Mouse (Mus musculus) v-Abl transformed pro-B cells (cell line): Measurements from ENCODE around the gene Ssbp3.

Experiments
- in situ Hi-C, 2 experiments: fragments of 400-800 bp; cut with MboI; formaldehyde crosslinking; loops; one replicate each; pipeline ENCODE4 v1.15.1; 2025; ENCODE audit not compliant: unreplicated experiment in 2 of 2

Gene Ssbp3

DNA sequence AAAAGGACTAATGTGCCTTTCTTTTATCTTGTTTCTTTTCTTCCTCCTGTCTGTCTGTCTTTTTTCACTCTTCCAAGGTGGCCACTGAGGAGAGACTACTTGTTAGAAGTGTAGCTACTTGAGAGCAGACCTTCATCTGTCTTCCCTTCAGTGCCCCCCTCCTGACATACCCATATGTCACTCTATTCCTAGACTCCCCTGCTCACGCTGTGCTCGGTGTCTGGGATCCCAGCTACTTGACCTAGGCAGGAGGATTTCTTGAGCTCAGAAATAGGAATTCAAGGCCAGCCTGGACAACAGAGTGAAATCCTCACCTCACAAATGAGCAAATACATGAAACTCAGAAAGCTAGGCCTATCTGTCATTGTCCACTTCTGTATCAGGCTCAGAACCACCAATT, 92.7 kb downstream of the Ssbp3 start:
- in situ Hi-C loops = no loop called here

DNA sequence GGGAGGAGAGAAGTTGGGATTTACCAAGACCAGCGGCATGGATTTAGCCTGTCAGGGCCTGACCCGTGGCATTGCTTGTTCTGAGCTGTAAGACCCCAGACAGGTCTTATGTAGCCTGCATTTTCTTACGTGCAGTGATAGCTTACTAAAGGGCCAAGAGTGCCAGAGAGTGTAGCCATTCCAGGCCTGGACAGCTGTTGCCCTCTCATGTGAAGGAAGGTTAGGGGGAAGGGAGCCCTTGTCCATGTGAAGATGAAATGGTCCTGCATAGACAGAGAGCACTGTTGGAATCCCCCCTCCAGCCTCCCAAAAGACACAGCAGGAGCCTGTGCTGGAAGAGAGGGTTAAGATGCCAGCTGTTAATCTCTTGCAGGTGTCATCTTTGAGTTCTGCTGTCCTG, 93.3 kb downstream of the Ssbp3 start:
- in situ Hi-C loops = no loop called here

DNA sequence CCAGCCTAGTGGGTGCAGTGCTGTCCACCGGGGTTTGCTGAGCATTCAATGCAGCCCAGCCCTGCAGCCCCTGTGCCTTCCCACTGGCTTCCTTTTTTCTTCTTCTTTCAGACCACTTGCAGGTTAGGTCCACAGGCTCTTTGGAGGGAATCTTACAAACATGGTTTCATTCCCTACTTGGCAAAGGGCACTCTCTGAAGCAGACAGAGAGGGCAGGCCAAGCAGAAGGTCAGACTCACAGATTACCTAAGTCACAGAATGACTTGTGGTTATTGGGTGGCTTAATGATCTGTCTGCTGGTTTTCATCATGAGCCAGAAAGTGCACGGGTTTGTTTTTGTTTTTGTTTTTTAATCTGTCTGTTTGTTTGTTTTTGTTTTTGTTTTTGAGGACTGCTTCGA, 93.8 kb downstream of the Ssbp3 start:
- in situ Hi-C loops = no loop called here

DNA sequence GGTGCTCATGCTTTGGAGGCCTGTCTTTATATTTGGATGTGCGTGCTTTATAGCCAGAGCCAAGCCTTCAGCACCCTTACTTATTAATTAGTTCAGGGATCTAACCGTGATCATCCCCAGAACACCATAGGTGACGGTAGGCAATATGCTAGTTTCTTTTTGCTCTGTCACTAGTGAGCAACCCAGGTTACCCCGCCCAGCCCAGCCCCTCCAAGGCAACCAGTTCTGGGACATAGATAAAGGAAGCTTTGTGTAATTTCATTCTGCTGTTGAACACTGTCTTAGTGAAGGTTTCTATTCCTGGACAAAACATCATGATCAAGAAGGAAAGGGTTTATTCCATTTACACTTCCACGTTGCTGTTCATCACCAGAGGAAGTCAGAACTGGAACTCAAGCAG, 94.7 kb downstream of the Ssbp3 start:
- in situ Hi-C loops = no loop called here

DNA sequence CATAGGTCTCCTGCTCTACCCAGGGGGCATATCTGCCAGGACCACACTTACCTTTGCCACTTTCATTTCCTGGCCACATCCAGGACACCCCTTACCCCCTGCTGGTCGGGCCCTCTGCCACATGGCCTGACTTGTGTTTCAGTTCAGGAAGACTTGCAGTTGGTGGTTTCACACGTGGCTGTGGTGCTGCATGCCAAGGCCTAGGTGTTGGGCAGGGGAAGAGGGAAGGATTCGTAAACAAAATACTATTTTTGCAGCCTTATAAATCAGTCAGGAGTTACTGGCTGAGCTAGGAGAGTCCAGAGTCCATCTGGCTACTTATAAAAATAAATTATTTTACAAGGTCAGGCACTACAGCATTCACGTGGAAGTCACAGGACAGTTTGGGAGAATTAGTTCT, 95.7 kb downstream of the Ssbp3 start:
- in situ Hi-C loops = no loop called here

DNA sequence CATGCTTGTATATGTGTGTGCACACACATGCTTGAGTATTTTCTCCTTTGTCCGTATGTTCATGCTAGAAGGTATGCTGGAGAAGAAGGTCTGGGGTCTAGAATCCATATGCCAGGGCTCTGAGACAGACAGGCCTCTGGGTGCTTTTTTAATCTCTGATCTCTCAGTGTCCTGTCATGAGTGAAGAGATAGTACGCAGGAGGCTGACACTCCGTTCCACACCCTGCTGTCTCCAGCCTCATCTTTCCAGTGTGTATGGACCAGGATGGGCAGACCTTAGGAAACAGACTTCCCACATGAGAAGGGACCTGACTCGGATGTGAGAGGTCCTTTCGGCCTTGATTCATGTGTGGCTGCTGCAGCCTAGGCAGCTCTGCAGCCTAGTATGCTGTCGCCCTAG, 96.3 kb downstream of the Ssbp3 start:
- in situ Hi-C loops = no loop called here

DNA sequence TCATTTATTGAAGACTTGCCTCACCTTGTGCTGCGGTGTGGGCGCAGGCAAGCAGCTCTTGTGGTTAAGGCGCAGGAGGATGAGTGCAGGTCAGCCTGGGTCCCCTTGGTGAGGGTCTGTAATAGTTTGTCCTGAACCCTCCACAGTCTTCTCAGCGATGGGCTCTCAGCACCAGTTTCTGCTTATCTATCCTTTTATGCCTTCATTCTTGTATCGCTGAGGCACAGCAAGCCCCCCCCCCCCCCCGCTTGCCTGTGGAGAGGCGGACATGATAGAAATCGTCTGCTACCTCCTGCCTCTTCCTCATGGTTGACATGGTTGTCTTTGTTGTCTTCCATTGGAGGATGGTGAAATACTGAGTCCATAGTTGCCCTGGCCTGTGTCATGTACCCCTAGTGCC, 96.9 kb downstream of the Ssbp3 start:
- in situ Hi-C loops = no loop called here

DNA sequence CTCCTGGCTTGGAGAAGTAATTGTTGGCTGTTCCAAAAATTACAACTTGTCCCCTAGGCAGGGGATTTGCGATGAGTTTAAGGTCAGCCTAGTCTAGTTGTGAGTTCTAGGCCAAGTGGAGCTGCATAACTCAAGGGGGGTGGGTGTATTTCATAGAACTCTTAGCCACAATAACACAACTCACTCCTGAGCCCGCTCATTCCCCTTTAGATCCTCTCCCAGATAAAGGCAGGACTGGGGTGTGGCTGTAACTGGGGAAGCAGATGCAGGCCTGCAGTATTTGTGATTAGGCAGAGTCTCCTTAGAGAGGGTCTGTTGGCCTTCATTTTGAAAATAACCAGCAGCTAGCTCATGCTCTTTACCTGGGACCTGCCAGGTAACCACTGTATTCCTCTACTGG, 97.7 kb downstream of the Ssbp3 start:
- in situ Hi-C loops = no loop called here

DNA sequence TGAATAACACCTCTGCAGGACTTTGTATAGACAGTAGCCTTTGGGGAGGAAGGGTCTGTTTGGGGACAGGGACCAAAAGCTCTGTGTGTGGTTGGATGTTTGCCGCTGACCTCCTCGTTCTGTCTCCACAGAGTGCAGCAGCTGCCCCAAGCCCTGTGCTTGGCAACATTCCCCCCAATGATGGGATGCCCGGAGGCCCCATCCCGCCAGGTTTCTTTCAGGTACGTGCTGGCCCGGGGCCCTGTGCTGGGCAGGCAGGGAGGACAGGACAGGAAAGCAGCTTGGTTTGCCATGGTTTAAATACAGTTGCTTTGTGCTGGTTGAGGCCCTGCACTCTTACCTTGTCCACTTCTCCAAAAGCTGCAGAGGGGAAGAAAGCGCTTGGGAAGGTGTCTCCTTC, 99.0 kb downstream of the Ssbp3 start:
- in situ Hi-C loops = no loop called here

DNA sequence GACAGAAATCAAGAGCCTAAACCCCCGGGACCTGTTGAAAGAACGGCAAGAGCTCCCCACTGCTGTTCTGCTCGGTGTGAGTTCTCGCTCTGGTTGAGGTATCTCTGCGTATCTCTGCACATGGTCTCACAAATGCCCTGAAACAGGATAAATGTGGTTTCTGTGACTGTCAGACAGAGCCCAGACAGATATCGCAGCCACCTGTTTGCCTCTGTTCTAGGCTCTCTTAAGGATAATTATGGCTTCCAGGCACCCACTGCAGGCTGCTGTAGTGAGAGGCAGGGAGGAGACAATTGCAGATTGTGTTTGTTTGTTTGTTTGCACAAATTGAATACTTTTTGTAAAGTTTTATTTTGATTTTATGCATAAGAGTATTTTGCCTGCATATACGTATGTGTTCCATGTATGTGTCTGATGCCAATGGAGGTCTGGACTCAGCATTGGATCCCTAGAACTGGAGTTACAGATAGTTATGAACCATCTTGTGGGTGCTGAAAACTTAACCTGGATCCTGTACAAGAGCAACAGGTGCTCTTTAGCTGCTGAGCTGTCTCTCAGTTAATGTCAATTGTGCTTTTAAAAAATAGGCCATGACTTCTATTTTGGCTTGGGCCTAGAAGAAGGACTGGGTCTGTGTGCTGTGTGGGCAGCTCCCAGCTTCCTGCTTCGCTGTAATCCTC, 101.0 kb downstream of the Ssbp3 start:
- in situ Hi-C loops = no loop called here

DNA sequence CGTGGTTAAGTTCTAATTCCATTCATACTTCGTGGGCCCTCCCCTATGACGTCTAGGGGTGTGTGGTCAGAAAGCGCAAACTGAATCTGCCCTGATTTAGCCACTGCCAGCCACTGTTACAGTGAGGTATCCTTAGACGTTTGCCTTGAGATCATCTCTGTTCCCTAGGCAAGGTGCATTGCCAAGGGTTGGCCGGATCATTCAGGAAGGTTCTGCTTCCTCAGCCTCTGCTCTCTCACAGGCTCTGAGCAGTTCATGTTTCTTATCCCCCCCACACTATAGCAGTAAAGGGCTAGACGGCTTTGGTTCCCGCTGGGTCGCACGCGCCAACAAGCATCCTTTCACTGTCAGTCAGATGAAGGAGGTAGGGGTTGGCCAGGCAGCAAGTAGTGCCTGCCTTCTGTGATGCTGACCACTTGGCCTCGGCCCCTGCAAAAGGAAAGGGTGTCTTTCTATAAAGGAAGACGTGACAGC, 101.5 kb downstream of the Ssbp3 start:
- in situ Hi-C loops = no loop called here

DNA sequence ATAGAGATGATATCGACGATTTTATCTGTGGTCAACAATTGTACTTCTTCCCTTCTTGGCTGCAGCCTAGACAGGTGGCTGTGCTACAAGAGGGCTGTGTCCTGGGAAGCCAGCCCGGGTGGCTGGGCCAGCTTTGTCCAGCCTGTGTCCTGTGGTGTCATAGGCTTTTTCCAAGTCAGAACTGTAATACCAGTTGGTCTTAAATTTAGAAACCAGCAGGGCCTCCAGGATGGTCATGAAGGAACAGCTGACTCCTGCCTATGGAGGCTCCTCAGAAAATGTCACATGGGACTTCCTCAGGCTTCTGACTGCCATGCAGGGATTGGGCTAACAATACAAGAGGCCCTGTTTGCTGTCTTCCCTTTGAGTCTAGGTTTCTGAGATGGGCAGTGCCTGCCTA, 102.1 kb downstream of the Ssbp3 start:
- in situ Hi-C loops = no loop called here

DNA sequence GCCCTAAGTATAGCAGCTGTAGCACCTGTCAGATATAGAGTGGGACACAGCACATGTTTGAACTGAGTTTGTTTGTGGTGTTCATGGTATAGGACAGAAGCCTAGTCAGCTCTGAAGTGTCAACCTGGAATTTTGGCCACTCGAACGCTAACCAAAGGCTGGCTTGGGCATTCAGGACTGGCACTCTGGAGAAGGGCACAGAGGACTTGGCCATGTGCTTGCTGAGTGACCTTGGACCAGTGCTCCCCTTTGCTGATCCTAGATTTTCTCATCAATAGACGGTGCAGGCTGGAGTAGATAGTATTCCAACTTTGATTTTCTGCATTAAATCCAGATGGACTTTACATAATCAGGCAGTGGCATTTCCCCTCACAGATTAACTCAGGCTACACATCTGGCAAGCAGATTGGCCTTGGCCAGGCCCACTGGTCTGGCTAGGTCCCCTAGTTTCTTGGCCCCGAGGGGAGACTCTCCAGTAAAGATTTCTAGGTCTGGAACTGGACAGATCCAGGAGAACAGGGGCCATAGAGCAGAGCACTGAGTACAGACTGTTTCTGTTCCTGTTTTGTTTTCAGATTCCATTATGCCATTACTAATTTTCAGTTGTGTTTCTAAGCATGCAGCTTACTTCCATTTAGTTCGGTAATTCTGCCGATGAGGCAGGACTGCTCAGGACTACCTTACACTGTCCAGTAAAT, 102.8 kb downstream of the Ssbp3 start:
- in situ Hi-C loops = no loop called here

DNA sequence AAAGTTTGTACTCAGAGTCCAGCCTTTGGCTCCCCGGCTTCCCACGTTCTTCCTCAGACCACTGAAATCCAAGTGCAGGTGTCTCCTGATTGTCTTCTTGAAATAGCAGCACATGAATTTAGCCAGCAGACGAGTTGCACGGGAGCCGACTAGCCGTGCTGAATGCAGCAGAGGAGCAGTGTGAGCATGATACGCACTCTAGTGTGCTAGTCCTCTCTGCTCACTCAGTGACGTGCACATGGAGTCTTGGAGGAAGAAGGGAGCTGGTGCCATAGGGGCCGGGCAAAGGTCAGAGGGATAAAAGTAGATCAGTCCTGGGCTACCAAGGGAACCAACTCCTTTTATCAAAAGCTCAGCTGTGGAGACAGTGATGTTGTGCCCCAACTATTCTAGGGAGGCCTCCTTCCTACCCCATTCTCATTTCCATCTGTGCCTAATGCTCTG, 103.3 kb downstream of the Ssbp3 start:
- in situ Hi-C loops = no loop called here

DNA sequence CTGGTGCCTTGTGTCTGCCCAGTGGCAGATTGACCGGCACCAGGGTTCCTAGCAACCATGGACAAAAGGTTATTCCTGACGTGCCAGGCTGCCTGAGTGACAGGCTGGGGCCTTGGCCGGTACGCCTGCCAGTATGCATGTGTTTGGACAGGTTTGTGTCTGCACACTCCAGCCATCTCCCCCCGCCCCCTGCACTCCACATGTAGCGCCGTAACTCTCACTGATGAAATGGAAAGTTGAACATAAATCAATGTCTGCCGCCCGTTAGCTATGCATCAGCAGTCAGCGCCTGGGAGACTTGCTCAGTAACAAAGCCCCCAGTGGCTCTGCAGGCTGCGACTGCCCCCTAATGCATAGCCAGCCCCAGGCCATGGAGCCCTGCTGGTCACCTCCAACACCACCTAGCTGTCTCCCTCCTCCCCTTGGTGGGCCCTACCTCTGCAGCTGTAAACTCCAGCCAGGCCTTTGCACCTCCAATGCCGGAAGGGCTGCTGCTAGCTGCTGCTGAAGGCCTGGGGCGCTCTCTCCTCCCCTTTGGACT, 105.5 kb downstream of the Ssbp3 start:
- in situ Hi-C loops = no loop called here

DNA sequence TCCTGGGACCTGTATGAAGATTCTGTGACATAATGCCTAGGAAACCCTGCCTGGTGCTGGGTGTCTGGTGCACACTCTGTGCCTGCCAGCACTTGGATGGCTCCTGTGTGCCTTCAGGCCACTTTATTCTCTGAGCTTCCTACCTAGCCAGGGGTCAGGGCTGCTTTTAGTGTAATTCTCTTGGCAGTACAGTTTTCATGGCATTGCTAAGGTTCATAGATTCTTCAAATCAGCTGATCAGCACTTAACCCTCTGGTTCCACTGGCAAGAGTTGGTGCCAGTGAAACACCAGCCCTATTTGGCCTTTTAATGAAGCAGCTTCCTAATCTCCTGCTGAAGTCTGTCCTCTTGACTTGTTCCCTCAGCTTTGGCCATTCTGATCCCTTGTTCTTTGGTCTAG, 106.8 kb downstream of the Ssbp3 start:
- in situ Hi-C loops = no loop called here

DNA sequence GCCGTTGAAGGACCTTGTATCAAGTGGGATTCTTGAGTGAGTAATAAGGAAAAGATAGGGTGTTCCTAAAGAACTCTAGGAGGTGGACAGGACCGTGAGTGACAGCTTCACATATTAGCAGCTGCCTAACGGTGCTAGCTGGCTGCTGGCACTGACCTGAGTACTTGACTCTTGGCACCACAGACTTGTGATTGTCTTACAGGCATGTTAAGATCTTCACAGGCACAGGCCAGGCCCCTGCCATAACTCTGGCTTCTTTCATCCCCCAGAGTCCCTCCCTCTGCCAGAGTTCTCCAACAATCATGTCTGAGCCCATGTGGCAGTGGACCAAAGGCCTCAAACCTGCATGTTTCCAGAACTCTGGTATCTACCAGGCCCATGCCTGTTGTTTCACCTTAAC, 108.0 kb downstream of the Ssbp3 start:
- in situ Hi-C loops = no loop called here

DNA sequence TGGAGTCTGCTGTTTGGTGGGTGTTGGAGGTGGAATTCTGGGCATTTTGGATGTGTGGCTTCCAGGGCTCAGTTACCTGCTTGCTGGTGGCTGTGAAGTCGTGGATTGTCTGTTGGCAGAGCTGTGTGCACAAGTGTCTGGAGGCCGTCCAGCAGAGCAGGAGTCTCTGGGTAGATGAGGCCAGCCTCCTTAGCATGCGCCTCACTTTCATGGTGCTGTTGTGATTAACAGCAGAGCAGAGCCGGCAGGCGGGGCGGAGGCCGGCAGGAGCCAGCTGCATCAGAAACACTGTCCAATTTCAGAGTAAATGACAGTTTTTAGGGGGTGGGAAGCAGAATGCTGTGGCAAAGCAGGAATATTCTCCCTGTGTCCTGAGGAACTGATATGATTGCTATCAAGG, 108.5 kb downstream of the Ssbp3 start:
- in situ Hi-C loops = no loop called here

DNA sequence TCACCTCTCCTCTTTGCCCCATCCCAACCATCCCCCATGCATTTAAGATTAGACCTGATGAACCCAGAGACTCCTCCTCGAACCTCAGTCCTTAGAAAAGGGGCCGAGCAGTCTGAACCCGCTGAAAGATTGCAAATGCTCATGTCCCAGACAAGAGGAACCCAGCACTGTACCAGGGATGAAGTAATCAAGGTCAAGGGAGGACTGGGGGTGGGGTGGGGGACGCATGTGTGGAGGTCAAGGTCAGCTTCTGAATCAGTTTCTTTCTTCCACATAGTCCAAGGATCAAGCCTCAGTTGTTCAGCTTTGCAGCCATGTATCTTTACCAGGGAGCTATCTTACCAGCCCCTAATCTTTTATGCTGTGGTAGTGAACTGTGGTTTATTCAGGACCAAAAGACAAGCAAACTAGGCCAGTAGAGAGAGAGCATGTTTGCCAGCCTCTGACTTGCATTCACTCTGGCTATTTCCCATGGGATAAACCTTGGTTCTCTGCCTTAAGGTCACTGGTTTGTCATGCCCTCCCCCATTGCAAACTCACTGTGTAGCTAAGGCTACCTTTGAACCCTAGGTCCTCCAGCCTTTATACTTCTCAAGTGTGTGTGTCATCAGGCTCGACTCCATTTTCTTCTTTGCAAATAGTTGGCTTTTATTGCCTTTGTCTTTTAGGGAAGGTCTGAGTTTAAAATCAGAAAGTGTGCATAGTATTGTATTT, 109.9 kb downstream of the Ssbp3 start:
- in situ Hi-C loops = no loop called here

DNA sequence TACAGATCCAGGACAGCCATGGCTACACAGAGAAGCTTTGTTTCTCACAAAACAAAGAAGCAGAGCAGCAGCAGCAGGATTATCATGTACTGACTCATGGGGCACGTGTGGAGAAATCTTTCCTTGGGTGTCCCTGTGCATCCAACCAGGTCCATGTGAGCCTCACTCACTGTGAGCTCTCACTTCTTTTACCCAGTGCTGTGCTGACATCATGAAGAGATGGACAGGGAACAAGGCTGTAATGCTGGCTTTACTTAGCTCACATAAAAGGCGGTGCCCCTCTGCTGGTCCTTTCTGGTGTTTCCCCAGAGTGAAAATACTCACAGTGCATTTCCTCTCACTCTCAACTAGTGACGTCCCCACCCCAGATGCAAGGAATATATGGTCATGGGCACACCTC, 111.0 kb downstream of the Ssbp3 start:
- in situ Hi-C loops = no loop called here

DNA sequence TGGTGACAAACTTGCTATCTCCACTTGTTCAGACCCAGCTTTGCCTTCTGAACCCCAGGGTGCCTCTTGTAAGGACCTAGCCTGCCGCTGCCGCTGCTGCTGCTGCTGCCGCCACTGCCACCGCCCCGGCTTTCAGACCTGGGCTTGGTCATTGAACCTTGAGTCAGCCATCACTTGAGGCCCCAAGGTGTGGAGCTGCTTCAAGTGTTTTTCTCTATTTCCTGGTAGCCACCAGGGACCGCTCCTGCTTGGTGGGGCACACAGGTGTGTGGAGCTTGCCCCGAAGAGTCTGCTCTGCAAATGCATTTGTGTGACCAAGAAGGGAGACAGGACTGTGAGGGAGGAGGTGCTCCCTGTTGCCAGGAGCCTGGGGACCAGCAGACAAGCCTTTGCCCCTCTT, 114.4 kb downstream of the Ssbp3 start:
- in situ Hi-C loops = no loop called here

DNA sequence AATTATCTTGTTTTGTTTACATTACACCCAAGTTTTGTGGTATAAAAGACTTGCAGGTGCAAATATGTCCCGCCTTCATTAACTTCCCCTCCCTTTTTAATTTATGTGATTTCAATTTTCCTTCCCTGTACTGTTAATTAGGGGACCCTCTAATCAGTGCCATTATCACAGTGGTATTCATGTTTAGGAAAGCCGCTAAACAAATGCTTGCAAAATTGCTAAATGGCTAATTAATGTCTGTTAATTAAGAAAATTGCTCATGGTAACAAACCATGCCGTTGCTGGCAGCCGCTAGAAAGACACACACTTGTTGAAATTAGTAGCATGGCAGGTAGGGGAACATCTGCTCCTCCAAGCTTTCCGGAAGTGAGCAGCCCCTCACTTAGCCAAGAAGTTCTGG, 114.9 kb downstream of the Ssbp3 start:
- in situ Hi-C loops = no loop called here
